Comparison of ENCODE assay signal across 8 mouse cellular contexts in genomic region chr16:38092598-38092997, GRCm38 (mm10). TPM values are rescaled to one million over a fixed set of nuclear protein-coding genes. Genes with fewer than 3 reads are reported as not detected.
DNase-seq lines count a peak whose midpoint lies in the region; ATAC-seq and TF ChIP-seq lines count a peak whose summit lies in the region.

No protein-coding gene starts in this region.

- peak overlapping the region; percentile 19 for H3K9ac ChIP-seq in liver, embryonic 16.5 days (ENCODE audit: low read depth, low read length)

- peaks cover 17% of the 10 kb centered on the region for H3K36me3 ChIP-seq in hindbrain, embryonic 10.5 days
- no peaks in the 10 kb centered on the region for H3K36me3 ChIP-seq in liver, embryonic 16.5 days (ENCODE audit: control insufficient read depth, insufficient read depth)
- no peaks in the 10 kb centered on the region for H3K36me3 ChIP-seq in thymus, adult 2 months (ENCODE audit: control insufficient read depth, insufficient read depth, low read length)

- 14% methylated on average over 4 of the region's 4 CpGs for WGBS in hindbrain, embryonic 10.5 days
- 18% methylated on average over 4 of the region's 4 CpGs for WGBS in liver, embryonic 16.5 days (ENCODE audit: insufficient replicate concordance)
- 17% methylated on average over 4 of the region's 4 CpGs for WGBS in thymus, adult 2 months

- no peaks in the 10 kb centered on the region for H3K27me3 ChIP-seq in hindbrain, embryonic 10.5 days (ENCODE audit: insufficient read depth, poor library complexity, severe bottlenecking)
- no peaks in the 10 kb centered on the region for H3K27me3 ChIP-seq in liver, embryonic 16.5 days (ENCODE audit: control insufficient read depth, insufficient read depth, low read depth, low read length)
- no peaks in the 10 kb centered on the region for H3K27me3 ChIP-seq in thymus, adult 2 months (ENCODE audit: control insufficient read depth, insufficient read depth, low read length)

- no peaks in the 10 kb centered on the region for H3K9me3 ChIP-seq in hindbrain, embryonic 10.5 days
- H3K9me3 ChIP-seq in liver, embryonic 16.5 days (replicated peaks; ENCODE audit: control insufficient read depth, low read length), result no peaks in the 10 kb centered on the region

- peaks cover 35% of the 10 kb centered on the region for H3K4me1 ChIP-seq in hindbrain, embryonic 10.5 days (replicated peaks)
- H3K4me1 ChIP-seq in liver, embryonic 16.5 days (ENCODE audit: control insufficient read depth, low read depth, low read length), result peaks cover 22% of the 10 kb centered on the region
- H3K4me1 ChIP-seq in thymus, adult 2 months (replicated peaks; ENCODE audit: control insufficient read depth, insufficient read depth, low read length), result no peaks in the 10 kb centered on the region

- H3K4me3 ChIP-seq in hindbrain, embryonic 10.5 days, result peak overlapping the region; percentile 96
- H3K4me3 ChIP-seq in liver, embryonic 16.5 days (ENCODE audit: low read depth, low read length), result peak overlapping the region; percentile 39
- peak overlapping the region; percentile 1; the same call in 1 of the 2 replicates for H3K4me3 ChIP-seq in thymus, adult 2 months (ENCODE audit: control insufficient read depth, insufficient read depth, low read length)

- TF ChIP-seq CTCF in thymus, adult 2 months (IDR thresholded peaks at IDR 0.05; ENCODE audit: borderline replicate concordance, control insufficient read depth, extremely low read depth, insufficient read depth, low read length, poor library complexity), result no peak

- DNase-seq in embryo, embryonic 10 days (ENCODE audit: low spot score), result peak; percentile 44
- DNase-seq in embryo, embryonic 9.5 days (ENCODE audit: extremely low spot score), result no peak
- DNase-seq in brain, adult 2 months (ENCODE audit: low read depth, low spot score), result peak; percentile 48
- peak; percentile 16 for DNase-seq in hindbrain, embryonic 10.5 days (ENCODE audit: low spot score)
- peak; percentile 41 for DNase-seq in thymus, adult 2 months
- DNase-seq in T-cell, adult 2 months (ENCODE audit: low spot score), result no peak

- H3K4me2 ChIP-seq in liver, embryonic 16.5 days (ENCODE audit: low read depth, low read length), result peak overlapping the region; percentile 72

- no peak for ATAC-seq in liver, embryonic 16.5 days (ENCODE audit: low read depth)
- no peak for ATAC-seq in granulocyte monocyte progenitor cell, adult 5-6 weeks (replicated peaks; ENCODE audit: poor library complexity, severe bottlenecking)

- H3K27ac ChIP-seq in hindbrain, embryonic 10.5 days, result peak overlapping the region; percentile 68
- H3K27ac ChIP-seq in liver, embryonic 16.5 days (ENCODE audit: low read length), result 0 out of 2 replicates have a peak overlapping the region, but pooled peaks have one; percentile 5
- no peak overlapping the region for H3K27ac ChIP-seq in thymus, adult 2 months (ENCODE audit: control insufficient read depth, insufficient read depth, low read length)

- no peak for TF ChIP-seq POLR2A in thymus, adult 2 months (IDR thresholded peaks at IDR 0.05; ENCODE audit: control insufficient read depth, extremely low read depth, insufficient read depth, low read length, poor library complexity)

RNA-seq across cellular contexts. Expression of gene Gsk3b, which starts 3.8 kb away (rescaled TPM):
- 73.9 and 84.1 TPM in 2 replicates for polyA plus RNA-seq in hindbrain, embryonic 10.5 days (2016; fragmentation: Nextera tagmentation; extraction: Ambion mirVana)
- 9.1 and 9.5 TPM in 2 replicates for polyA plus RNA-seq in liver, embryonic 16.5 days (2015; fragmentation: Nextera tagmentation; extraction: Ambion mirVana)
- polyA plus RNA-seq in thymus, adult 2 months (2012; rRNA removed), result 25.1 and 33.1 TPM in 2 replicates
- 46.8 and 50.9 TPM in 2 replicates for total RNA-seq in granulocyte monocyte progenitor cell, adult 5-6 weeks (2014; fragmentation: Nextera tagmentation)
- 20.0 and 25.5 TPM in 2 replicates for total RNA-seq in granulocyte monocyte progenitor cell, adult 5-6 weeks (2017)

Comparison
In these comparisons a context has a peak if more than half of its experiments do, and no peak if none do; other contexts are left out.
1. DNase-seq: peak in embryo, embryonic 10 days (single experiment), brain, adult 2 months (single experiment), hindbrain, embryonic 10.5 days (single experiment) and thymus, adult 2 months (single experiment); none in embryo, embryonic 9.5 days (single experiment) and T-cell, adult 2 months (single experiment).
2. H3K4me3 ChIP-seq: peak in every context shown above with its lines; median percentile 96 in hindbrain, embryonic 10.5 days; 39 in liver, embryonic 16.5 days; 1 in thymus, adult 2 months.